Mouse (Mus musculus): Measurements from ENCODE around the gene Rcor1.

- no peak for TF ChIP-seq CTCF (IDR thresholded peaks at IDR 0.05; ENCODE audit: low read depth)
- TF ChIP-seq EP300 (IDR thresholded peaks at IDR 0.05; ENCODE audit: low read depth) = no peak
Measured at GRCm38 (mm10) chr12:111085579-111085978, 46.4 kb downstream of the Rcor1 start.

Measured in liver, postnatal 0 days (tissue).